Mouse (Mus musculus): ENCODE measurements around the gene Ren1.
"Not testable (repeated sequence)": the region's sequence is repeated elsewhere in the genome, so short reads cannot be mapped to it uniquely, and the experiment has no call there.

The Ren1 gene

DNA sequence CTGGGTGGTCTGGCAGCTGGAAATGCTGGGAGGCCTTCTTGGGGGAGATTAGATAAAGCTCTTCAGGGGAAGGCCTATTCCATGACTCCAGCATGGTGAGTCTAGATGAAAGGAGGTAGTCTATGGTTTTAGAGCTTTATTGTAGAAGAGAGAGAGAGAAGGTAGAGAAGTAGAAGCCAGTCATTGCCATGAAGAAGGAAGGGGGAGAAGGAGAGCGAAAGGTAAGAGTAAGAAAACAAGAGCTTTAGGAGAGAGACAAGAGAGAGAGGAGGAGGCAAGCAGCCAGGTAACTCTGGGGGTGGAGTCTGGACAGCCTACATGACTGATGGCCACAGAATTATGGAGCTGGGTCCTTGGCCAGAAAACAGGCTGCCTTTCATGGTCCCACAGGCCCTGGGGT, at the start of gene Ren1:
Ren1 (plus strand) TSS at position 301 of the 400 bp plus-strand sequence.
- no peak for DNase-seq (ENCODE audit: low spot score in 2 of 2)

DNA sequence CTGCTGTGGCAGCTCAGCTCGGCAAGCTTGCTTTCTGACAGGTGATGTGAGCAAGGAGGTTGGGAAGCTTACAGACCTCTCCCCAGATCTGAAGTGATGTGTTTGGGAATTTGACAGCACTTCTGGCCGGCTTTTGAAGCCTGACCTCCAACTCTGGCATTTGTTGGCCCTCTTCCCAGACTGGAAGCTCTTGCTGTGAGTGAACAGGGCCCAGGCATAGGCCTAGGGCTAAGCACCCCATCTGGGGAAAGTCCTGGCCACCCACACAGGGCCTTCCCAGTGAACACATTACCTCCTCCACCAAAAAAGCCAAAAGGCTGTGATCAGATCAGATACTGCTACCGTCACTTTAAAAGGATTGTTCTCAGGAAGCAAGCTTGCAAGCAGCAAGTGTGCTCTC, 47.8 kb upstream of the Ren1 start:
- peak; percentile 52 to 54 for DNase-seq (ENCODE audit: low spot score in 2 of 2)

DNA sequence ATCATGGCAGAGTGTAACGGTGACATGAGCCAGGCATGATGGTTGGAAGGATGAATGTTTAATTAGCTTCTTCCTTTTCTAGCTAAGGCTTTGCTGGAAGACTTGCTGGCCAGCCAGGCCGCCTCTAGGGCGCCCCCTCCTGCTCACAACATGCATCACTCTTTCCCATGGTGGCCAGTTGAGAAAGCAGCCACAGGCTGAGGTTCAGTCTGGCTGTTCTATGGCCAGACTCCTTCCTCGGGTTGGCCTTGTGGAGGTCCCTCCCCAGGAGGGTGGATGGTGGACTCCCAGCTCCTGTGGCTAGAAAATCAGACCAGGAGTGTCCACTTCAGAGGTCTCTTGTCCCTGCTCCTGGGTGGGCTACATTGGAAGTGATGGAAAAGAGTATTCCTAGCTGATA, 43.5 kb upstream of the Ren1 start:
- peak in 1 of 2 experiments; percentile 79 for DNase-seq (ENCODE audit: low spot score in 2 of 2)

DNA sequence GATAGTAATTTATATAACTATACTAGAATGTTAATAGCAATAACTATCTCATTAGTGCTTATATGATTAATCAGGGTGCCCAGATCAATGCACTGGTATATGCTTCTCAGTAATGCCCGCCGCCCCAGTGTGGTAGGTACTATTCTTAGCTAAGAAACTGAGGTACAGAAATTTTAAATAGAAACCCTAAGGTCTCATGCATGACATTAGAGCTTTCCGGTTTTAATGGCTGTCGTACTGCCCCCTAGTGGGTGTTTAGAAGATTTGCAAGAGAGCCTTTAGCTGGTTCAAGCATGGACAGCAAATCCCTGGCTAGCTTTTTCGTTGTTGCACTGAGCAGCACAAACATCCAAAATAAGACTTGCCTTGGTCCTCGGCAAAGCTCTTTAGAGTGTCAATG, 43.0 kb upstream of the Ren1 start:
- peak in 1 of 2 experiments; percentile 51 for DNase-seq (ENCODE audit: low spot score in 2 of 2)

DNA sequence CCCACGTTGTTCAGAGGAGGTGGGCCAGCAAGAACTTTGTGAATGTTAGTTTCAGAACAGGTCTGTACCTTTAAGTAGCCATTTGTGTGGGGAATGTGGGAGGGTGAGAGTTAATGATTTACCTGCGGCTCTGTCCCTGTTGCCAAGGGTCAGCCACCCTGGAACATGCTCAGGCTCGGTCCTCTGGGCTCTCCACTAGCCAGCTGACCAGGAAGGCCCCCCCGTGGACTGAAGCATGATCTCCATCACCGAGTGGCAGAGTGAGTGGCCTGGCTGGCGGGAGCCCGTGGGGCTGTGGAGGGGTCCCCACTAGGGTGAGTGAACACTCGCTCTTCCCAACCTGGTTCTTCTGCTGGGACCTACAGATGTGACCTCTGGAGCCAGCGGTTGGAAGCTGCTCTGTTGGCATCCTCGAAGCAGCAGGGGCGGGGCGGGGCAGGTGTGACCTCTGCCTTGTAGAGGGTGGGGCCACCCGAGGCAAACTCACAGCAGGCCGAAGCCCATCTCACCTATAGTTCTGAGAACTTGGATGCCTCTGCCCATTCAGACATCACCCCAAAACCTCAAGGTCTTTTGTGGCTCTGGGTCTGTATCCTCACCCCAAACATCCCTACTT, 40.5 kb upstream of the Ren1 start, which contains the start of gene Golt1a:
Golt1a (plus strand) TSS at position 149 of the 616 bp plus-strand sequence.
- DNase-seq (ENCODE audit: low spot score in 2 of 2): no peak

DNA sequence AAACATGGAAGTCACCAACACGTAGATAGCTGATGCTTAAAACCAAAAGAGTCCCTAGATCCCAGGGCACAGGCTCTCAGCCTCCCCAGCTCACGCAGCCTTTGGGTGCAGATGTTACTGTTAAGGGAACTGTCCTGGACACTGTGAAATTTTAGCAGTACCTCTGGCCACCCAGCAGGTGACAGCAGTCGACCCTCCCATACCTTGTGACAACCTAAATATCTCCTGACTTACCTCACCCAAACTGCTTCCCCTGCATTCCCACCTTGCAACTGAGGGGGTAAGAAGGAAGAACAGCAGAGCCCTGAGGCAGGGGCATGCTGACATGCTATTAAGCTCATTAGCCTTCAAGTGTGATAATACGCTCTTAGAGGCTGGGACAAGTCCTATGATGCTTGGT, 39.1 kb upstream of the Ren1 start:
- DNase-seq (ENCODE audit: low spot score in 2 of 2): no peak

DNA sequence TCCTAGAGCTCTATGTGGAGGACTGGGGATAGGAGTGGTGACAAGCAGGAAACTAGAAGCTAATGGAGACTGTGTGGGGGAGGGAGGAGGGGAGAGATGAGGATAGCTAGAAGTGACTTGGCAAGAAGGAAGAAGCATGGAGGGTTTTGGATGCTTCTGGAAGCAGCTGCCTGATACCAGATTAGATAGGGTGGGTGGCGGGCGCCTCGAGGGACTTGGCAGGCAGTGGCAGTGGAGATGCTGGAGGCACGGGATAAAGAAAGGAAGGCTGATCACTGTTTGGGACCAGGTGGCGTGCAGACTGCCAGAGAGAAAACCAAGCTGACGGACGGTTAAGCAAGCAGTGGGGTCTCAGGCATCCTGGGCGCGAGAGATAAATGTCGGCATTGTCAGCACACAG, 38.4 kb upstream of the Ren1 start:
- DNase-seq (ENCODE audit: low spot score in 2 of 2): peak; percentile 91 to 95

DNA sequence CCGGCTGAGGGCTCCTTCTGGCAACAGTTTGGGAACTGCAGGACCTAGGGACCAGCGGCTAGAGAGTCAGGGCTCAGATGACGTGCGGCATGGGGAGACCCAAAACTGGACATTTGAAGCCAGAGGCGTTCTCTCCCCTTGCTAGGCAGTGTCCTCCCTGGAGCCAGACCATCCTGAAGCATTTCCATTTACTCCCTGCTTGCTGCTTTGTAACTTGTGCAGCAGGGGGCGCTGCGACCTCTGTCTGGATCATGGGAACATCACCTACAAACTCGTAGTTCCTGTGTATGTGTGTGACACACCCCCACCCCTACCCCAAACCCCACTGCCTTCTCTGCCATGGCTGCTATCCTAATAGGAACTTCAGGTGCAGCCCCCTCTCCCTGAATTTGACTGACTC, 35.9 kb upstream of the Ren1 start:
- DNase-seq (ENCODE audit: low spot score in 2 of 2): peak in 1 of 2 experiments; percentile 76

DNA sequence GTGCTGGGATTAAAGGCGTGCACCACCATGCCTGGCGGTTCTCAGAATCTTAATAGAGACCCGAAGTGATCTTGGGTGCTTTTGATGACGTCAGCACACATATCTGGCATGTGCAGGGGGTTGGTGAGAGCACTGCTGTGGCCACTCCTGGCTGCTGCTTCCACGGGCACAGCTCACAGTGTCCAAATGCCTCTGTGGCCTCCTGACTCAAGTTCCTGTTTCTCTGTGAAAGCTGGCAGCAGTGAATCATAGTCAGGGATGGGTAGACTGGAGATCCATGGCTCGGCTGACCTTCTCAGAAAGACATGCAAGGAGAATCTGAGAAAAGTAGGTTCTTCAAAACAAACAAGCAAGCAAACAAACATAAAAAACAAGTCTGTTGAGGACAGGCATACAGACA, 34.5 kb upstream of the Ren1 start:
- DNase-seq (ENCODE audit: low spot score in 2 of 2): no peak

DNA sequence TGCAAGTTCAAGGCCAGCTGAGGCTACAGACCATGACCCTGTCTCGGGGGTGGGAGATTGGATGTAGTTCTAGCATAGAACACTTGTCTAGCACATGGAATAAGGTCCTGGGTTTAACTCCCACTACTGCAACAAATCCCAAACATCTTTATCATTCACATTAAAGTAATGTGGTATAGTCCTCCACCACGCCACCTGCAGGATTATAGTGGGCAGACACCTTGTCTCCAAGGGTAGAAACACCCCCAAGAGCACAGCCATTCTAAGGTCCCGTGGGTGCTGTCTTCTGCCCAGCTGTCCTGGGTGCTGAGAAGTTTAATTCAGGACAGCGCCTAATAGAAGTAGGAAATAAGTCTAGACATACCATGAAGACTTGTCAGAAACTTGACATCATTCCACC, 33.7 kb upstream of the Ren1 start:
- no peak for DNase-seq (ENCODE audit: low spot score in 2 of 2)

DNA sequence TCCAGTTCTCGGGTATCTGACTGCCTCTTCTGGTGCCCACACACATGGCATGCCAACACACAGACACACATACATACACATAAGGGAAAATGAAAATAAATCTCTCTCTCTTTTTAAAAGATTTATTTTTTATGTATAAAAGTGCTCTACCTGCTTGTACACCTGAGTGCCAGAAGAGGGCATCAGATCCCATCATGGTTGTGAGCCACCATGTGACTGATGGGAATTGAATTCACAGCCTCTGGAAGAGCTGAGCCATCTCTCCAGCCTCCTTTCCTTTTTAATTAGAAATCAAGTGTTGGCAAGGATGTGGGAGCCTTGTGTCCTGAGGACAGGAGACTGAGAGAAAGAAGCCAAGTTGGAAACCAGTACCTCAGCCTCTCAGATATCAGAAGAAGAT, 33.2 kb upstream of the Ren1 start:
- DNase-seq (ENCODE audit: low spot score in 2 of 2): no peak

DNA sequence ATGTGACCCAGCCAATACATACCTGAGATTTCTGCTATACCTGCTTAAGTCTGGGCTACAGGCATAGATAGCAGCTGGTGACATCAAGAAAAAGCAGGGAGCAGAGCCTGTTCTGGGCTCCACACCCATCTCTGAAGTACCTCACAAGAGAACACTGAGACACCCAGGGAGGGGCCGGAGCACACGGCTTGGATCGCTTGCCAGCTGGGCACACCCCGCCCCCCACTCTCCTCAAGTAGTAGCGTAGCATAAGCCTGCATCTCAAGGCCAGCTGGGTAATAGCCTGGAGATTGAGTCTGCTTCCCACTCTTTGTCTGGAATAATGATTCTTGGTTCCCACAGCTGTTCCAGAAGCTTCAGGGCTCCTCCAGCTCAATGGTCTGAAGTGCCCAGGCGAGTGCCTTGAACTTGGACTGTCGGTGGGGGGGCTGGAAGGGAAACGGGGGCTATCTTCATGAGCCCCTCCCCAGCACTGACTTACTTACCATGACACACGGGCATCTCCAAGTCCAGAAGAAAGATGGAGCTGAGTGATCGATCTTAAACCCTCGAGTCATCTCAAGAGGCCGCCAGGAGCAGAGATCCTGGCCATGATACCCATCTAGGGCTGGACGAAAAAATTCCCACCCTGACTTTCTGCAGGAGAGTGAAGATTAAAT, 28.9 kb upstream of the Ren1 start, which contains the start of gene Kiss1:
Kiss1 (plus strand) TSS at position 609 of the 659 bp plus-strand sequence.
- peak in 1 of 2 experiments; percentile 65 for DNase-seq (ENCODE audit: low spot score in 2 of 2)

DNA sequence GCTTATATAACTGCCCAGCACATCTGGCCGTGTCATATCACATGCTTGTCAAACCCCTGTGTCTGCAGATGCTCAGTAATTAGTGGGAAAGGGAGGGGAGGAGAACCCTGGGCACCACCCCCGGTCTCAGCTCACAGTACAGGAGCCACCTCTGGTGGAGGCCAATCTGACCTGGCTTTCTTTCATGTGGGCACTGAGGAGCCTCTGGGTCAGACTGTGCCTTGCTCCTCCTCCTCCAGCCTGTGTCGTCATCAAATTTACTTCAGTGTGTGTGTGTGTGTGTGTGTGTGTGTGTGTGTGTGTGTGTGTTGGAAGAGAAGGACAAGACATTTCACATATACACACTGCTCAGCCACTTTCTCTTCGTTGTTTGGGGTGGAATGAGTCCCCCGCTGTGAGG, 27.0 kb upstream of the Ren1 start:
- DNase-seq (ENCODE audit: low spot score in 2 of 2): no peak

DNA sequence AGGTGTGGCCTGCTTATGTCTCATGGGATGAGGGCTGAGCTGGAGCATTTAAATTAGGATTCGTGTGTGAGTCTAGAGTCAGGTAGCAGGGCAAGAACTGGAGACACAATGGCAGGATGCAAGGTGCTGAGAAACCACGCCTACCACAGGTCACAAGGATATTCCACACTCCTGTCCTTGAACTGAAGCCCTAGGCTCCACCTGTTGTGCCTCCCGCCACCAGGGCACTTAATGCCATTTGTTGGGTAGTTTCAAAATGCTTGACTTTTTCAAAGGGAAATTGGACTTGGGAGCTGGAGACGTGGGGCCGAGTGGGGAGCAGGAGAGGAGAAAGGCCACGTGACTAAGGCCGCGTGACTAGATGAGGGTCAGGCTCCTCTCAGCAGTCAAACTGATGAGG, 24.4 kb upstream of the Ren1 start:
- DNase-seq (ENCODE audit: low spot score in 2 of 2): no peak

DNA sequence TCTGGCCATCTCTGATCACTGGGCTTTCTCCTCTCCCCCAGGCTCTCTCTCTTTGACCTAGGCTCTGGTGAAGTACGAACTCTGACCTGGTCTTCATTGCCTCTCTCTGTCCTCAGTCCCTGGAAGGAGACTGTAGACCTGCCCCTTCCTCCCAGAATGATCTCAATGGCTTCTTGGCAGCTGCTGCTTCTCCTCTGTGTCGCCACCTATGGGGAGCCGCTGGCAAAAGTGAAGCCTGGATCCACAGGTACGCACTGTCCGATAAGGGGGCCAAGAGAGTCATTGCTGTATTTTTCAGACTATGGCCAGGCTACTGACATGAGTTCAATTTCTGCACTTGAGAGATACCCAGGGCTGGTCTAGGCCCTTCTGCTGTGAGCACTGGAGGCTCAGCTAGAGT, 23.2 kb upstream of the Ren1 start:
- no peak for DNase-seq (ENCODE audit: low spot score in 2 of 2)

DNA sequence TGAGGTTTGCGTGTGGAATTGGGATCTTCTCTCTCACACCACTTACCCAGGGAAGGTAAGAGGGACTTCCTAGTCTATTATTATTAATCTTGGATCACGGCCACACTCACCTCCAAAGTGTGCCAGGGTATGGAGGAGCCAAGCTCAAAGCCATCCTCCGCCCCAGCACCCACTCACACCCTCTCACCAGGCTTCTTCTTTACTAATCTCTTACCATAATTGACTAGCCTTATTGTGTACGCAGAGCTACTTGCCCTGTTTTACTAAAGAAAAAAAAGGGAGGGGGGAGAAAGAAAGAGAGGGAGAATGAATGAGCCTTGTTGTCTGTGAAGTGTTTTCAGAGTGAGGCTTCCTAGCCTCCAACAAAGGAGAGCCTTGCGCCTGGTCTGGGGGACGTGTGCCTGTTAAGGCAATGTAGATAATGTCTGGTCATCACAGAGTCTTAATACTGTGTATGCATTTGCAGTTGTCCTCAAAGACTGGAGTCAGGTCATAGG, 22.0 kb upstream of the Ren1 start:
- DNase-seq (ENCODE audit: low spot score in 2 of 2): no peak

DNA sequence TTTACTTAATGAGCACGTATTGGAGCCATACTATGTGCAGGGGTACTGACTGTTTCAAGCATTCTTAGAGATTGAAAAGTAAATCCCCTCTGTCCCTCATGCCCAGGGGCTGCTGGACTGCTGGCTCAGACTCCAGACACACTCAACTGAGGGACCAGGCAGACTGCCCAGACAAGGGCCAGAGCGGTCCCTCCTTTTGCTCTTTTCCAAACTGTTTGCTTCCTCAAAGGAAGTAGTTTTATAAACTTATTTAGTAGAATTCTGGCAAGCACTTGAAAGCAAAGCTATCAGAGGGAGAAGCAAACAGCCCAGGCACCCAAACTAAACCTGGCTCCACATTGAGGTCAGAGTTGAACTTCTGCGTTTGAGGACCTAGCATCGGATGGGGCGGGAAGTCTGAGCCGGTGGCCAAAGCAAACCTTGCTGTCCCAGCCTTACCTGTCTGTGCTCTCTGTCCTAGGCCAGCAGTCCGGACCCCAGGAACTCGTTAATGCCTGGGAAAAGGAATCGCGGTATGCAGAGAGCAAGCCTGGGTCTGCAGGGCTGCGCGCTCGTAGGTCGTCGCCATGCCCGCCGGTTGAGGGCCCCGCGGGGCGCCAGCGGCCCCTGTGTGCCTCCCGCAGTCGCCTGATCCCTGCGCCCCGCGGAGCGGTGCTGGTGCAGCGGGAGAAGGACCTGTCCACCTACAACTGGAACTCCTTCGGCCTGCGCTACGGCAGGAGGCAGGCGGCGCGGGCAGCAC, 21.2 kb upstream of the Ren1 start:
- no peak for DNase-seq (ENCODE audit: low spot score in 2 of 2)

DNA sequence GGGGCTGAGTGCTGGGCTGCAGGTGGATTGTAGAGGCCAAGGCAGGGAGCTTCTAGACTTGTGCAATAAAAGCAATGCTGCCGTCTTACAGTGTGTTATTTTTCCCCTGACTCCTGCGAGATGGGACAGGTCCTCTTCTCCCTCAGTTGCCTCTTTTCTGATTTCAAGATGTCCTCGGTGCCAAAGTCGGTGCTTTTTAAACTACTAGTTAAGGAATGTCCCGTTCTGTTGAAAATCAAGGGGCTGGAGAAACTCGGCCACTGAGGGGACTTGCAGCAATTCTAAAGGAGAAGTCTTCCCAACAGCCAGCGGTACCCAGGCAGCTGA, 20.7 kb upstream of the Ren1 start:
- no peak for DNase-seq (ENCODE audit: low spot score in 2 of 2)

DNA sequence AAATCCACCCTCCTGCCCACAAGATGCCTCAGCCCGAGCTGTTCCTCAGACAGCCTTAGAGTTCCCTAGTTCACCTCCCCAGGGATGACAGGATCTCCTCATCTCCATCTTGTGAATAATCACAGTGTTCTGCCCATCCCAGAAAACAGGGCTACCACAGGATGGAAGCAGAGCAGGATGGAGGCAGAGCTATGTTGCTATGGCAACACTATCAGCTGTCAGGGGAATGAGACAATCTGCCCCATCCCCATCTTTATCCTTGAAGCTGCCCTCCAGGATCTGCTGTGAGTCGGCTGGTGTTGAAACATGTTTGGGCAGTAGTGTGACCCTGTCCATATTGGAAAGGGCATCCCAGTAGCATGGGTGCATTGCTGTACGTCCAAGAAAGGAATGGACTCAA, 19.2 kb upstream of the Ren1 start:
- DNase-seq (ENCODE audit: low spot score in 2 of 2): peak in 1 of 2 experiments; percentile 63

DNA sequence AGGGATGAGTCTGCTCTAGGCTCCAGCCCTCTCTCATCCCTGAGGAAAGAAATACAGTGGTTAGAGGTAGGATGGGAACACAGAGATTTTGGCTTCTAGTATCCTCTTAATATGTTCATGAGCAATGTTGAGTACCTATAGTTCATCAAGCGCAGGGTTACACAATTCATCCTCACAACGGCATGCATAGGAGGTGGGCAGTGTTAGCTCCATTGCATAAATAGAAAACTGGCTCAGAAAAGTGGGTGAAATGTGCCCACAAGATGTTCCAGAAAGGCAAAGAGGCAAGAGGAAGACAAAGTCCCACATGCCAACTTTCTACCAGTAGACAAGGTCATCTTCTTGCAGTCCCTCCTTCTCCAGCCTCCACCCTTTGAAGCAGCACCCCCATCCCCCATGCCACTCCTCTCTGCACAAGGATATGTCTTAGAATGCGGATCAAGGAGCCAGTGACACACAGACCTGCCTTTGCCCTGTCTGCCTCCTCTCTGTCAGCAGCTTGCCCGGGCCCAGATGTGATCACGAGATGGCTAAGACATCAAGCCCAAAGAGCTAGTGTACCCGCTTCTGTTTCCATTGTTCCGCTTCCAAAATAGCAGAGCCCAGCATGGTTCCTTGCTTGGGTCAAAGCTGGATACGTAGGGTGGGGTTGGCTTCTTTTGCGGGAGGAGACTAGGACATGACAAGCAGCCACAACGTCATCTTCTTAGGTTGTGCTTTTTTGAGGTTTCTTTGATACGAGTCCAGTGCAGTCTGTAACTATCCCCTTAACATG, 17.5 kb upstream of the Ren1 start:
- no peak for DNase-seq (ENCODE audit: low spot score in 2 of 2)

DNA sequence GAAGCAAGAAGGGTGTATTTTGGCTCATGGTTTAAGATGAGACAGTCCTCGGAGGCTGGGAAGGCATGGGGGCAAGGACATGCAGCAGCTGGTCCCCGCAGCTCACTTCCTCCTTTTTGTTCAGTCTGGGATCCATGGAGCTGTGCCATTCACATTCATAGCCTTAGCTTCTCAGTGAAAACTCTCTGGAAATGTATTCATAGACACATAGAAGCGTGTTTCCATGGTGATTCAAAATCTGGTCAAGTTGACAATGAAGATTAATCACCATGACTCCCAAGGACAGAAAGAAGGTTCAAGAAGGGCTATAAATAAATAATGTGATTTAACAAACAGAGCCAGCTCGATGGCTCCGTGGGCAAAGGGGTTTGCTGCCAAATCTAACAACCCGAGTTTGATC, 16.4 kb upstream of the Ren1 start:
- DNase-seq (ENCODE audit: low spot score in 2 of 2): peak; percentile 56 to 75

DNA sequence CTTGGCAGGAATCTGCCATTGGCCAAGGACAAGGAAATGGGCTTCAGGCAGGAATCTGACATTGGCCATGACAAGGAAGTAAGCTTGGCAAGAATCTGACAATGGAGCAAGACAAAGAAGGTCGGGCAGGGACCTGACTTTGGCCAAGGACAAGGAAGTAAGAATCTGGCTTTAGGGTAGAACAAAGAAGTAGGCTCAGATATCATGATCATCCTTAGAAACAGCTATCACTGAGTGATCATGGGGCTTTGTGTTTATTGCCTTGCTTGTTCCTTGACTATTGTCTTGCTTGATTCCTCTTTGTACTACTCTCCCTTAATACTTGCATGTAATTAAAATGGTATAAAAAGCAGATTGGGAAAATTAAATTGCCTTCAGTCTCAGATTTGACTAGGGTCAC, 9.9 kb upstream of the Ren1 start:
- DNase-seq (ENCODE audit: low spot score in 2 of 2): not testable (repeated sequence)
